Mouse (Mus musculus): Measurements from ENCODE around the gene Adamtsl1.

Gene Adamtsl1

GRCm38 (mm10) chr4:85932129-85932528 lies 418.2 kb downstream of the Adamtsl1 start:
- no peak for DNase-seq (ENCODE audit: low spot score)

DNA sequence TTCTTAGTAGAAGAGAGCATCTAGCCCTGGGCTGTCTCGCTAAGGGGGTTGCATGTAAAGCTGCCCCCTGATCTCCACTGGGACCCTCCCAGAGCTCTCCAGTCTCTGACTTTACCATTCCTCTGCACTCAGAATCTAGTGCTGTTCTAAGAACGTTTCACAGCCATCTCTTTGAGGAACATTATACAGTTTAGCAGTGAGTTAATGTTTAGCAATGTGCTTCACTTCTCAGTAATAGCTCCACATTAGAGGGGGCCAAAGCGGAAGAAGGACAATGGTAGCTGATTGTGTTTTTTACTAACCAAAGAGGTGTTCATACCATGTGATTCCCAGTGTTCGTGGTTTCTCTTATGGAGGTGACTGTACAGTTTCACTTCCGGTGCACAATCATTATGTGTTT lies 425.5 kb downstream of the Adamtsl1 start:
- DNase-seq (ENCODE audit: low spot score) = no peak

- no peak for DNase-seq (ENCODE audit: low spot score)
Observed at GRCm38 (mm10) chr4:85941857-85942256, 427.9 kb downstream of the Adamtsl1 start.

DNA sequence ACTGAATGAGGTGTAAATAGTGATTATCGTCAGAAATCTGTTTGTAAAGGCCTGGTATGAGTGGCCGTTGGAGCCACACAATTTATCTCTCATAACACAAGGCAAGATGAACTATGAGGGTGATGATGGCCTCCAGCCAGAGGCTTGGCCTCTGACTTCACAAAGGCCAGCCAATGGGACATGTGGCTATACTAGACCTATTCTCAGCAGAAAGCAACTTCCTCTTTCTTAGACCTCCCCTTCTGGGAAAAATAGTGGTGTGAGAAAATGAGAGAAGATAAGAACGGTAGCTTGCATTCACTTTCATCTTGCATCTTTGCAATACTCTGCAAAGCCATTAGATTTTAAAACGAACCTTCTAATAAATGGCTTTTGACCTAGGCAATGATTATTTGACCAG lies 439.6 kb downstream of the Adamtsl1 start:
- peak; percentile 2 for DNase-seq (ENCODE audit: low spot score)

- DNase-seq (ENCODE audit: low spot score) = no peak
Observed at GRCm38 (mm10) chr4:85955387-85955786, 441.4 kb downstream of the Adamtsl1 start.

- DNase-seq (ENCODE audit: low spot score) = no peak
Observed at GRCm38 (mm10) chr4:85957266-85957665, 443.3 kb downstream of the Adamtsl1 start.

DNA sequence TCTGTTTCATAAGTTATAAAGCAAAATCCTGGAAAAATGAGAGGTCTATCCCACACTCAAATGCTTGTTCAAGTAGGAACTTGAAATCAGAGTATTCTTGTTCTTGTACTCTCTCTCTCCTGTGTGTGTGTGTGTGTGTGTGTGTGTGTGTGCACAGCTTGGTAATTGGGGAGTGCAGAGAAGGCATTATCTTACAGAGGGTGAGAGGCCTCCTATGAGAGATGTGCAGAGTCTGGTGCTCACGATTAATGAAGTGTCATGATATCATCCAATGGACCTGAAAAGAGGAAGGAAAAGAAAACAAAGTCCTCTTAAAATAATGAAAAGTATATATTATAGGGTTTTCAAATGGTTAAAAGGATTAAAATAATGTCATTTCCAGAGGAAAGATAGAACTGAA lies 443.9 kb downstream of the Adamtsl1 start:
- no peak for DNase-seq (ENCODE audit: low spot score)

DNA sequence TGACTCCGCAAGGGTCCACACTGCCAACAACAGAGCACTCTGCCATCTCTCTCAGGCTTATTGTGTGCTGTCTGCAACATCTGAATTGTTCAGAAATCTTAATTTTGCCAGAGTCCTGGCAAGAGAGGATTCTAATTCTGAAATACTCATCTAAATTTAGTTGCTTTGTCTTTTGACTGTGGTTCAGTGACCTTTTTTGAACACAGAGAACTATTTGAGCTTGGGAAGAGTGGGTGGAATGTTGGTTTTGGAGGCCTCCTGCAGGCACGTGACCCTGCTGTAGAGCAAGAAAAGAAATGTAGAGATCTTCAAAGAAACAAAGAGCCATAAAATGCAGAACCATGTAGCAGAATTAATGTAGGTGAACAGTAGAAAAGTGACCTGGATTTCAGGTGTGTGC lies 445.0 kb downstream of the Adamtsl1 start:
- no peak for DNase-seq (ENCODE audit: low spot score)

GRCm38 (mm10) chr4:85976188-85976587 lies 462.2 kb downstream of the Adamtsl1 start:
- no peak for DNase-seq (ENCODE audit: low spot score)

DNA sequence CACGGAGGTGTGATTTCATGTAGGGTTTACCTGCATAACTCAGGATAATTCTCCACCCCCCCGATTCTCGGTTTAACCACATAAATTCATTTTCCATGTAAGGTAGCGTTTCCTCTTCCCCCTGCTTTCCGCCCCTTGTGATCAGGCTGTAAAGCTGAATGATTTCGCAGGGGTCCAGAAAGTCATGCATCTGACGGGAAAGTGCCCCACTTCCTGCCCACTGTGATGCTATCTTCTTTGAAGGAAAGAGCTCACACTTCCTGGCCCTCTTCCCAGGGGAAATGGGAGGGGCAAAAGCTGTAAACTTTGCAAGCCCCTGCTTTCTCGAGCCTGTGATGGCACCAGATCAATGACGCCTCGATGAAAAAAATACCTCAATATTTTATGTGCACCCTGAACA lies 465.2 kb downstream of the Adamtsl1 start:
- DNase-seq (ENCODE audit: low spot score) = no peak

GRCm38 (mm10) chr4:86006596-86006995 lies 492.6 kb downstream of the Adamtsl1 start:
- no peak for DNase-seq (ENCODE audit: low spot score)

DNA sequence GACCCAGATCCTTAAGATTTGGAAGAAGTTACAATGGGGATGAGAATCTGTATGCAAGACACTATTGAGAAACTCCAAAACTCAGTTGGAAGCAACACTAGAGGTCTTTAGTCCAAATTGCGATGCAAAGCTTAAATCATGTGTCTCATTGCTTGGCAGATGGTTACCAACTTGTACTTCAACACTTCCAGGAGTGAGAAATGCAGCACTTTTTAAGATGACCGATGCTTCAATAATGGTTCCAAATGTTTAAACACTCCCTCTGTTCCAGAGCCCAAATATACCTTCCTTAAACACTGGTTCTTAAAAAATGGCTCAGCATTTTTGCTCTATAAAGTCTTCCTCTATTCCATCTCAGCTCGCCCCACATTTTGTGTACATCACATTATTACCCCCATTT lies 499.7 kb downstream of the Adamtsl1 start:
- DNase-seq (ENCODE audit: low spot score) = no peak

DNA sequence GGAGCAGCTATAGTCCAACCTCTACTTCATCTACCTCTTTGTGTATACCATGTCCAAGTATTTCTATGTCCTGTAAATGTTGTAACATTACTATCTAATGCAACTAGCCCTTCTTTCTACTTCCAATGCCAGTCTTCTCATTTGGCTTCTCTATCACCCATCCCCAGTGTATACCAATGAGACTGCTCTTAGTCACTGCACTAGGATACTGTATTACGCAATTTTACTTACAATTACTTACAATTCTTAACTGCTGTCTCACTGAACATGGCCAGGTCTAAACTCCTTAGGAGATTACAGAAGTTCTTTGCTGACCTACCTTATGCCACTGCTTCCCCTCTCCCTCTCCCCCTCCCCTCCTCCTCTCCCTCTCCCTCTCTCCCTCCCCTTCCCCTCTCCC lies 505.0 kb downstream of the Adamtsl1 start:
- no peak for DNase-seq (ENCODE audit: low spot score)

DNA sequence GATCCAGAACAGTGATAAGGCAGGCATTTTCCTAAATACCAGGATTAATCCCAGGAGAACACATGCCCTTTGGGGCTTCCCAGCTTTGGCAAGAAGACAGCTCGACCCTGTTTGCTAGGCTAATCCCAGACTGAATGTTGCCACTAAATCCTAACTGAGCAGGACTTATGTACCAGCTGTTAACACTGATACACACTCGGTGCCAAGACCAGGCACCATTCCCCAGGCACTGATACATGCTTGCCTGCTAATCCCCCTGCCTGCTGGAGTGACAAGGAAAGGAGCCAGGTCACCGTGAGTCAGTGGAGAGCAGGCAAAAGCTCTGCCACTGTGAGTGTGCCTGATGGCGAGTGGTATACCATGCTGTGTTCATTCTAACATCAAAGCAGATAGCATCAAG lies 505.6 kb downstream of the Adamtsl1 start:
- DNase-seq (ENCODE audit: low spot score) = no peak

DNA sequence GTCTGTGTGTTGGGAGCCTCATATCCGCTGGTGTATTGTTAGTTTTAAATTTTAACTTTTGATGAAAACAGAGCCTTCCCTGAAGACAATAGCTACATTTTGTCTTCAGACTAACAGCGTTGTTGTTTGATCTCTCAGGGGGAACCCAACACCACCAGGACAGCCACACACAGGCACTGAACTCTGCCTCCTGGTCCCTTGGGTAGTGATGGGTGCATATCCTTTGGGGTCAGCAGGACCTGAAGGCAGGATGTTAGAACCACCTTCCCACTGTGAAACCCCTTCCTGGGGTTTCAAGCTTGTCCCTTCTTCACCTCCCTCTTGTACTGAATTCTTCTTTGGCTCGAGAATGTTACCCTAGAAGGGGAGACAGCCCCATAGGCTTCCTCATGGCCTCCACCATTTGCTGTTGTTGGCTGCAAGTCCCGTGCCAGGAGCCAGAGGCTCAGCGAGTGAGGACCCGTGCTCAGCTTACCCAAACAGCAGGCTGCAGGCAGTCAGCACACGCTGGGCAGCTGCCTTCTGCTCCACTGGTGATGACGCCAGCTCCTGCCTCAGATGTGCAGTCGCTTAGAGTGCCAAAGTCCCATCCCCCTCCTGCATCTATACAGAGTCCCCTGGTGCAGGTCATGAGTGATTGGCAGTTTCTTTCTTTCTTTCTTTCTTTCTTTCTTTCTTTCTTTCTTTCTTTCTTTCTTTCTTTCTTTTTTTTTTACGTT lies 506.6 kb downstream of the Adamtsl1 start:
- no peak for DNase-seq (ENCODE audit: low spot score)

DNA sequence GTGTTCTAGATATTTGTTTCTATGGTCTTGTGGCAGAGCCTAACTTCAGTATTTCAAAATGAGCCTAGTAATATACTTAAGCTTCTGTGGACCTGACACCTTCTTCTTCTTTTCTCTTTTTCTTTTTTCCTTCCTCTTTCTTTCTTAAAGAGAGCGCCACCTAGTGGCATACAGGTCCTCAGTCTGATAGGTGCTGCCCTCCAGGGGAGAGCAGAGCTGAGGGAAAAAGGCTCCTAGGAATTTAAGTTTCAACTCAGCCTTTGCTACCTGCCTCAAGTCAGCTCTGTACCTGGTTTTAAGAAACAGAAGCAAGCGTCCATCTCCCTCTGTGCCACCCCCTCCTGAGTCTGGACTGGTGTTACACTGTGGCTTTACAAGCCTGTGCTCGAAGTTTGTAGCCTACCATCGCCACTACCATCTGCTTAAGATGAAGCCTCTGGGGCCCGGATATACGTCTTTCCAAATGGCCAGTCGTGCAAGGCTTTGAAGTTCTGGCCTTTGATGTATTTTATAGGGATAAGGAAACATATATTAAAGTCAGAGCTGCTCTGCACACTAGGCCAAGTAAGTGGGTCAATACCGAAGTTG lies 510.7 kb downstream of the Adamtsl1 start:
- no peak for DNase-seq (ENCODE audit: low spot score)

DNA sequence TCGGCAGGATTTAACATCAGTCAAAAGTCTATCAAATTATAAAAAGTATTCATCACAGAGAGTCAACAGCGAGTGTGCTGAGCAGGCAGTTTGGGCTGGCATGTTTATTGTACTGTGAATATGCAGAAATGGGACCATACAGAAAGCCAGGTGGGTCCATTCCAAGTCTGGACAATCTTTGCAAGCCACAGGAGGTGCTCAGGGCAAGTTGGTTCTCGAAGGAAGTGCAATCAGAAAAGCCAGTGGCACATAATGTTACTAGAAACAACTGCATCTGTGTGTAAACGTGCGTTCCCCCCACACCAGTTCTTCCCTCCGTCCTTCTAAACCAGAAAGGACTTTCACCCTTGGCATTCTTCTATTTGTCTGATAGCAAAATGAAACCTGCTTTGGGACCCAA lies 515.5 kb downstream of the Adamtsl1 start:
- no peak for DNase-seq (ENCODE audit: low spot score)

DNA sequence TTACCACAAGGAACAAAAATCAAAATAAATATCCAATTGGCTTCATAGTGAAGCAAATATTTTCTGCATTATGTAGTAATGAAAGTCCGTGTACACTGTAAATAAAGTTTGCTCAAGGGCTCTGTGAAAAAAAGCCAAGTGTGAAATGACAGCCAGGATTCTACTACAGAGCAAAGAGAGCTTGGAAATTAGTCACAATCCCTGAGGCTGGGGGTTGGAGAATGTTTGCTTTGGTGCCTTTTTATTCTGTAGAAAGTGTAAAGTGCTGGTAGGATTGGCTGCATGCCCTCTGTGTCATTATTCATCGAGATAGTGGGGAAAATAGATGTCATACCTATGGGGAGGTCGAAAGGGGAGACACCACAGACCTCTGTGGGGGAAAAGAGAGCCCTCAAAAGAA lies 516.2 kb downstream of the Adamtsl1 start:
- no peak for DNase-seq (ENCODE audit: low spot score)

- no peak for DNase-seq (ENCODE audit: low spot score)
Observed at GRCm38 (mm10) chr4:86031041-86031440, 517.1 kb downstream of the Adamtsl1 start.

GRCm38 (mm10) chr4:86040921-86041320 lies 526.9 kb downstream of the Adamtsl1 start:
- no peak for DNase-seq (ENCODE audit: low spot score)

DNA sequence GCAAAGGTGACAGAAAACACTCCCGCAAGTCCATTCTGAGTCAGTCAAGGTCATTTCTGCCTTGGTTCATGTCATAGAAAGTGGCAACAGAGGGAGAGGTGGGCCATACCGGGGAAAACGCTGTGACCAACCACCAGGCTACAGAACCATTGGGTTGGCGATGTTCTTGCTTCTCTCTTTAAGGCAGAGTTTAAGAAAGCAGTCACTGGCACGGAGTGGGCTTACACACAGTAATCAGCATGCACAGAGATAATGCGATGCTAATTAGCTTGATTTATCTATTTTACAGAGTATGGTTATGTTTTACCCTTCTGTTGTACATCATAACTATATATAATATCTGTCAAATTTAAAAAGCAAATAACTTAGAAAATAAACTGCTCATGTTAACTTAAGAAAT lies 531.5 kb downstream of the Adamtsl1 start:
- DNase-seq (ENCODE audit: low spot score) = no peak

- no peak for DNase-seq (ENCODE audit: low spot score)
Observed at GRCm38 (mm10) chr4:86045876-86046275, 531.9 kb downstream of the Adamtsl1 start.

- DNase-seq (ENCODE audit: low spot score) = no peak
Observed at GRCm38 (mm10) chr4:86046881-86047280, 532.9 kb downstream of the Adamtsl1 start.

All from c-Kit-positive CD71-positive TER-119-positive erythroid progenitor cells, embryonic 14.5 days (primary cell).